Mouse (Mus musculus) spleen, adult 12 weeks (tissue): Measurements from ENCODE around the gene Pcyox1.
"Not testable (repeated sequence)": the region's sequence is repeated elsewhere in the genome, so short reads cannot be mapped to it uniquely, and the experiment has no call there.

Experiments
- DNase-seq: peaks from one replicate; pipeline ENCODE4 v3.0.0; 2022; ENCODE audit warnings: low spot score

Gene Pcyox1

GRCm38 (mm10) chr6:86397257-86397980 is 465 bp upstream of the Pcyox1 start:
- DNase-seq = no peak

- DNase-seq = no peak
Observed at GRCm38 (mm10) chr6:86395969-86396368, 985 bp downstream of the Pcyox1 start.

DNA sequence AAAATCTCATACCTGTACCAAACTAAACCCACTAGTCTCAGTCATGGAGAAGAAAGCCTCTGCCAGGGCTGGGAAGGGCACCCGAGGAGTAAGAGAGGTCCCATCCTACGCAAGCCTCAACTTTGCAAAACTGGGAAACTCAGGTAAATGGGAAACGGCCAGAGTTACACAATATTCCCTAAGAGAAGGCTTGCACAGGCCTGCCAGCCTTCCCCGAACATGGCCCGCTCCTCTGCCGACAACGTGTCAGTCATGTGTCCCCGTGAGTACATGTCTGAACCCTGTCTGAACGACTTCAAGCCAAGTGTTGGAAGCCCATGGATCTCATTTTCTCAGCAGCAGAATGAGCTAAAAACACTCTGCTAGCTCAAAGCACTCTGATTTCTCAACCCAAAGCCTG is 1.9 kb downstream of the Pcyox1 start:
- no peak for DNase-seq

DNA sequence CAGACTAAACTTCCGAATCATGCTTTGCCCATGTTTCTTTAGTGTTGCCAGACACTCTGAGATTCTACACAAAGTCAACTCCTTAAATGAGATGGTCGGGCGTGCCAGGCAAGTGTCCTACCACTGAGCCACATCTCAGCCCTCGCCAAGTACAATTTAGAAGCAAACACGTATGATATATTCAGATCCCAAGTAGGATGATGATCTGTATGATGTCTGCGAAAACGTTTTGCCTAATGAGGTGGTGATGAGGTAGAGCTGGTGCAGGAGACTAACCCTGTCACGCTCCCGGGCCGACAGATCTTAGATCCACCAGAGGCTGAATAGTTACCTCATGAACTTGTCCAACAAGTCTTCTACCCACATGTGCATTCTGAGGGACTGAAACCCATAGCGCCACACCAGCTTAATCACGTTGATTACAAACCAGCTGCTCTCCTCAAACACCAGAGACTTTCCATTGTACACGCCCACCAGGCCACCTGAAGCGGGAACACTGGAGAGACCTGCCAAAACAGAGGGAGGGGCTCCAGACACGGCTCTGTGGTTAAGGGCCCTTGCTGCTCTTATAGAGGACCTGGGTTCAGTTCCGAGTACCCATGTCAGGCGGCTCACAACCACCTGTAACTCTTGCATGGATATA is 2.8 kb downstream of the Pcyox1 start:
- no peak for DNase-seq

GRCm38 (mm10) chr6:86393187-86393586 is 3.8 kb downstream of the Pcyox1 start:
- no peak for DNase-seq

- peak; percentile 14 for DNase-seq
Observed at GRCm38 (mm10) chr6:86391326-86391725, 5.6 kb downstream of the Pcyox1 start.

- no peak for DNase-seq
Observed at GRCm38 (mm10) chr6:86388461-86388860, 8.5 kb downstream of the Pcyox1 start.

- DNase-seq = no peak
Observed at GRCm38 (mm10) chr6:86387313-86387712, 9.6 kb downstream of the Pcyox1 start.

GRCm38 (mm10) chr6:86385362-86386104 is 11.4 kb downstream of the Pcyox1 start:
- DNase-seq = no peak

DNA sequence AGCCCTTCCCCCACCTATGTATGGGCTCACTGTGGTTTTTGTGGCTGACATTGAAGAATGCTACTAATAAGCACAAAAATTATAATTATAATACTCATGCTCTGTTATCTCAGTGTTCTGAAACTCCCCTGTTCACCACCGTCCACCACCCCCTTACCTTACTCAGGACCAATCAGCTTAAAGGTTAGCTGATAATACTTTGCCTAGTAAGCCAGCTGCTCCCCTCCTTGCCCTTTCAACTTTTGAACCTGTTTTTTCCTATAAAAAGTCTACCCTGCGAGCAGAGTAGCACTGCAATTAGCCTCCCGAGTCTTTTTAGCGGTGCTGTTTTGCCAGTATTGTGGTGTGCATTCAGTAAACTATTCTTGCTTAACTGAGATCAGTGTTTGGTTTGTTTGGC is 12.3 kb downstream of the Pcyox1 start:
- DNase-seq = no peak

- no peak for DNase-seq
Observed at GRCm38 (mm10) chr6:86383370-86383769, 13.6 kb downstream of the Pcyox1 start.

DNA sequence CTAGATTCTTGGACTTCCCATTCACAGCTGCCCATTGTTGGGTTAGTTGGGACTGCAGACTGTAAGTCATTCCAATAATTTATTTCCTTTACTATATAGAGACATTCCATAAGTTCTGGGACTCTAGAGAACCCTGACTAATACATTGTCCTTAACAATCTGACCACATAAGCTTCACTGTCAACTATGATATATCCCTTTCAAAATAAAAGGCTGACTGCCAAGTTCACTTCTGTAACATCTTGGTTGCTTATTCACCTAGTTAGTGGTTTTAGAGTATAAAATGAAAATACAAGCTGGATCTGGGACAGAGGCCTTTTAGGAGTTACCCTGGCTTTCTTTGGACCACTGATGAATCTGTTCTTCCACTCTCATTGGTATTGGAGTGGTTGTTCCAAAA is 14.4 kb downstream of the Pcyox1 start:
- DNase-seq = no peak

DNA sequence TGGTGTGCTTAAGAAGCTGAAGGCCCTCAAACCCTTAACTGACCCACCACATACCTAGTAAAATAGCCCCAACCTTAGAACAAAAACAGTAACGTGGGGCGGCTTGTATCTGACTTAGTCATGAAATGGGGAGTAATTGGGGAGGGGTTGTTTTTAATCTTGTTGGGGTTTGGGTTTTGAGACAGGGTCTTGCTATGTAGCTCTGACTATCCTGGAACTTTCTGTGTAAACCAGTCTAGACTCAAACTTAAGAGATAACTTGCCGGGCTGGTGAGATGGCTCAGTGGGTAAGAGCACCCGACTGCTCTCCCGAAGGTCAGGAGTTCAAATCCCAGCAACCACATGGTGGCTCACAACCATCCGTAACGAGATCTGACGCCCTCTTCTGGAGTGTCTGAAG is 16.8 kb downstream of the Pcyox1 start:
- DNase-seq = not testable (repeated sequence)

DNA sequence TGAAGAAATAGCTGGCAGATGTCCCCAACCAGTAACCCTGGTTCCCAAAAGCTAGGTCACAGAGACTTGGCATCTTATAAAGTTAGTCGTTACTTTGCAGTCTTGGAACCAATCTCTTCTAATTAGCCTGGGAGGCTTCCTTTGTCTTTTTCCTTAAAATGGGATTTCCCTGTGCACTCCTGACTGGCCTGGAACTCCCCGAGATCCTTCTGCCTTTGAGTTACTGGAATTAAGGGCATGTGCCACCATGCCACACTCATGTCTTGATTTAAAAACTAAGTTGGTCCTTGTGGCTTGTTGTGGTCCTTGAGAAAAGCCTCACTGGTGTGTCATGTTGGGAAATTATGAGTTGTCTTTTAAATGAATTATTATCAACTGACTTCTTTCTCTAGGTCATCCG is 18.6 kb downstream of the Pcyox1 start:
- no peak for DNase-seq

- DNase-seq = no peak
Observed at GRCm38 (mm10) chr6:86373556-86373955, 23.4 kb downstream of the Pcyox1 start.

GRCm38 (mm10) chr6:86371950-86372516 is 24.9 kb downstream of the Pcyox1 start:
- no peak for DNase-seq

DNA sequence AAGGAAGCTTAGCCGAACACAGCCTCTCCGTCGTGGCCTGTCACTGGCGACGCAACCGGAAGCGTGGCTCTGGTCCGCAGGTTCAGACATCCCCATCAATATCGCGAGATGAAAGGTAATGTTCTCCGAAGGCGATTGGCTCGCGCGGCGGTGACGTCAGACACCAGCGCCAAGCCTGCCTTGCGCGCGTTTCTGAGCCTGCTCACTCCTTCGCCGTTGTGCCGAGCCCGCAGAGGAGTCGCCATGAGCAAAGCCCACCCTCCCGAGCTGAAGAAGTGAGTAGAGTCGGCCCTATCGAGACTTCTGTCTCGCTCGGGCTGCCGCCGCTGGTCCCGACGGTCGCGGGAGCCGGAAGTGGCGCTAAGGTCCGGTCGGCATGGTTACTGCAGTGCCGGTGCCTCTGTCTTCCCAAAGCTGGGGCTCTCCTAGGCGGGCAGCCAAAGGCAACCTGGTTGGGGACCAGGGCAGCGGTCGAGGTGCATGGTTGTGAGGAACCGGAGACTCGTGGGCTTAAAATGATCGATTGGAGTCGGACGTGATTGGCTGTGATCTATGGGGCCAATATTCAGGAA is 25.5 kb downstream of the Pcyox1 start:
- peak; percentile 91 for DNase-seq

DNA sequence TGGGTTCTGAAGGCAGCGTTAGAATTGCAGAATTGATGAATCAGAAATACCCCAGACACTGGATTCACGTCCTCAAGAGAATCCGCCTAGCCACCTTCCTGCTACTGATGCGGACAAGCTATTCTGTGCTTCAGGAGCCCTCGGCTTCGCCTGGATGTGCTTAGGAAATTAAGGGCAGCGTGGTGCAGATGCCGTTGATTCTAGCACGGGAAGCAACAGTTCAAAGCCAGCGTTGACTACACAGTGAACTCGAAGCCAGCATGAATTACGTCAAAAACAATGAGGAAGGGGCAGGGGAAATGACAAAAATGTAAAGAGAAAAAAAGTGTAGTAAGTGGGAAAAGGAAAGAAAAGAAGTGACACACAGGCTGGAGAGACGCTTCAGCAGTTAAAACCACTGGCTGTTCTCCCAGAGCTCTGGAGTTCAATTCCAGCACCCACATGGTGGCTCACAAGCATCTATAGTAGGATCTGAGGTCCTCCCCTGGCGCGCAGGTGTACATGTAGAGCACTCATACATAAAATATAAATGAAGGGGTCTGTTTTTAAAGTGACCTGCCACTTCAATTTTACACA is 26.1 kb downstream of the Pcyox1 start, which contains the start of gene Snrpg:
TSS of gene Snrpg (plus strand) at position 541 of the 576 bp plus-strand sequence.
- DNase-seq = no peak

GRCm38 (mm10) chr6:86370093-86370713 is 26.8 kb downstream of the Pcyox1 start:
- peak; percentile 5 for DNase-seq

DNA sequence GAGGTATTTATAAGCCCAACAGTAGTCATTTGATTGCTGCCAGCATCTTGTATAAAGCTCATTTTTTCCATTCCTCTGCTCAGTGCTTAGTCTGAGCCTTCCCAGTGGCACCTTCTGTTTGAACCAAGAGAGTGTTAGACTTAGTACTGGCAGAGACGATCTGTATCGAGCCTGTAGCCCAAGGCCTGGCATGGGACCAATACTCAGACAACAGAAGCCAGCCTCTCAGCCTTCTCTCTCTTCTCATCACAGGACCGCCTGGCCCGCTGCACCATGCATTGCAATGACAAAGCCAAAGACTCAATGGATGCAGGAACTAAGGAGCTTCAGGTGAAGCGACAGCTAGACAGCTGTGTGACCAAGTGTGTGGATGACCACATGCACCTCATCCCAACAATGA is 28.5 kb downstream of the Pcyox1 start:
- DNase-seq = no peak

GRCm38 (mm10) chr6:86366853-86367249 is 30.1 kb downstream of the Pcyox1 start:
- DNase-seq = no peak
